Mouse (Mus musculus) monocyte, adult 2 months (primary cell): Measurements from ENCODE around the gene Slc13a4.

Source experiments
- DNase-seq, 2 experiments: peaks; one replicate each; pipeline ENCODE4 v3.0.0; 2022; ENCODE audit warnings: low spot score in 2 of 2, low read depth in 1 of 2

Slc13a4 gene

GRCm38 (mm10) chr6:35303355-35303900 lies 4.5 kb downstream of the Slc13a4 start:
- DNase-seq: no peak

GRCm38 (mm10) chr6:35302581-35302980 lies 5.3 kb downstream of the Slc13a4 start:
- no peak for DNase-seq

GRCm38 (mm10) chr6:35298323-35298722 lies 9.6 kb downstream of the Slc13a4 start:
- DNase-seq: no peak

- no peak for DNase-seq
These were observed 10.3 kb downstream of the Slc13a4 start for GRCm38 (mm10) chr6:35297516-35298227.

GRCm38 (mm10) chr6:35297001-35297400 lies 10.9 kb downstream of the Slc13a4 start:
- no peak for DNase-seq

- DNase-seq: no peak
These were observed 13.0 kb downstream of the Slc13a4 start for GRCm38 (mm10) chr6:35294964-35295363.

- DNase-seq: no peak
These were observed 18.3 kb downstream of the Slc13a4 start for GRCm38 (mm10) chr6:35289676-35290075.

GRCm38 (mm10) chr6:35288920-35289319 lies 19.0 kb downstream of the Slc13a4 start:
- DNase-seq: no peak

- no peak for DNase-seq
These were observed 19.7 kb downstream of the Slc13a4 start for GRCm38 (mm10) chr6:35288114-35288761.

- DNase-seq: no peak
These were observed 28.6 kb downstream of the Slc13a4 start for GRCm38 (mm10) chr6:35279306-35279705.

GRCm38 (mm10) chr6:35277903-35278587 lies 29.9 kb downstream of the Slc13a4 start:
- no peak for DNase-seq

GRCm38 (mm10) chr6:35273391-35274082 lies 34.4 kb downstream of the Slc13a4 start:
- no peak for DNase-seq

GRCm38 (mm10) chr6:35271868-35272765 lies 35.8 kb downstream of the Slc13a4 start:
- DNase-seq: no peak

GRCm38 (mm10) chr6:35271094-35271855 lies 36.7 kb downstream of the Slc13a4 start:
- no peak for DNase-seq

- no peak for DNase-seq
These were observed 38.3 kb downstream of the Slc13a4 start for GRCm38 (mm10) chr6:35269643-35270042.

GRCm38 (mm10) chr6:35268711-35269110 lies 39.2 kb downstream of the Slc13a4 start:
- DNase-seq: no peak

GRCm38 (mm10) chr6:35265580-35266278 lies 42.2 kb downstream of the Slc13a4 start:
- no peak for DNase-seq

GRCm38 (mm10) chr6:35260531-35260930 lies 47.4 kb downstream of the Slc13a4 start:
- no peak for DNase-seq

GRCm38 (mm10) chr6:35259526-35259925 lies 48.4 kb downstream of the Slc13a4 start:
- no peak for DNase-seq
